Mouse (Mus musculus) intestine, postnatal 0 days (tissue): ENCODE data around the gene Gga1. TPM values are rescaled to one million over a fixed set of nuclear protein-coding genes. Genes with fewer than 3 reads are reported as not detected.
A peak's percentile ranks its signal among the peaks of the same experiment; 100 is the strongest.

Experiments
- ATAC-seq: fragments of 200-750 bp; cut with Nextera tagmentation; 2 replicates; pipeline ENCODE4 v1.8.0; 2017; ENCODE audit warnings: mild to moderate bottlenecking, moderate TSS enrichment, moderate library complexity
- H3K27ac ChIP-seq: fragments of 300-500 bp; sonication (generic); 2 replicates; pipeline ENCODE4 v1.5.1; 2014; ENCODE audit warnings: mild to moderate bottlenecking, low read depth, low read length, moderate library complexity
- H3K27me3 ChIP-seq: fragments of 300-500 bp; sonication (generic); replicated peaks from 2 replicates; pipeline ENCODE4 v1.6.1; 2014; ENCODE audit warnings: low read length, mixed read lengths; ENCODE audit not compliant: control insufficient read depth, insufficient read depth
- H3K36me3 ChIP-seq: fragments of 300-500 bp; sonication (generic); 2 replicates; pipeline ENCODE4 v1.6.1; 2014; ENCODE audit warnings: mild to moderate bottlenecking, moderate library complexity; ENCODE audit not compliant: control insufficient read depth, insufficient read depth
- H3K4me1 ChIP-seq: fragments of 300-500 bp; sonication (generic); replicated peaks from 2 replicates; pipeline ENCODE4 v1.6.1; 2014; ENCODE audit warnings: antibody characterized with exemption, low read length, mixed read lengths; ENCODE audit not compliant: control insufficient read depth, insufficient read depth
- H3K4me2 ChIP-seq: fragments of 300-500 bp; sonication (generic); replicated peaks from 2 replicates; pipeline ENCODE4 v1.6.1; 2014; ENCODE audit warnings: low read depth, mild to moderate bottlenecking, moderate library complexity
- H3K4me3 ChIP-seq: fragments of 300-500 bp; sonication (generic); 2 replicates; pipeline ENCODE4 v1.5.1; 2014; ENCODE audit warnings: low read depth, low read length
- H3K9ac ChIP-seq: fragments of 300-500 bp; sonication (generic); 2 replicates; pipeline ENCODE4 v1.6.1; 2014; ENCODE audit warnings: mild to moderate bottlenecking, low read depth, low read length
- H3K9me3 ChIP-seq: fragments of 300-500 bp; sonication (generic); 2 replicates; pipeline ENCODE4 v1.6.1; 2016; ENCODE audit warnings: mixed run types; ENCODE audit not compliant: control insufficient read depth
- CTCF ChIP-seq: sonication (generic); IDR thresholded peaks from 2 replicates; pipeline ENCODE4 v1.5.1; 2016; ENCODE audit warnings: low read depth, mild to moderate bottlenecking, control low read depth, antibody characterized with exemption, moderate library complexity
- WGBS: fragments of 180-500 bp; shearing (Covaris S2); extraction: QIAGEN DNeasy Blood & Tissue Kit; methylation state at CpG from one replicate; pipeline ENCODE4 v1.1.7; 2014; 5-methylcytosine and 5-hydroxymethylcytosine counted together
- polyA plus RNA-seq: library from polyadenylated mRNA; unstranded; fragments of >200 nt; fragmentation: Nextera tagmentation; extraction: Ambion mirVana; gene quantifications from 2 replicates; pipeline ENCODE4 v1.2.1, GENCODE M21; 2015

The Gga1 gene
- polyA plus RNA-seq, 1 experiment from 2014 or later = 40.1 TPM

DNA sequence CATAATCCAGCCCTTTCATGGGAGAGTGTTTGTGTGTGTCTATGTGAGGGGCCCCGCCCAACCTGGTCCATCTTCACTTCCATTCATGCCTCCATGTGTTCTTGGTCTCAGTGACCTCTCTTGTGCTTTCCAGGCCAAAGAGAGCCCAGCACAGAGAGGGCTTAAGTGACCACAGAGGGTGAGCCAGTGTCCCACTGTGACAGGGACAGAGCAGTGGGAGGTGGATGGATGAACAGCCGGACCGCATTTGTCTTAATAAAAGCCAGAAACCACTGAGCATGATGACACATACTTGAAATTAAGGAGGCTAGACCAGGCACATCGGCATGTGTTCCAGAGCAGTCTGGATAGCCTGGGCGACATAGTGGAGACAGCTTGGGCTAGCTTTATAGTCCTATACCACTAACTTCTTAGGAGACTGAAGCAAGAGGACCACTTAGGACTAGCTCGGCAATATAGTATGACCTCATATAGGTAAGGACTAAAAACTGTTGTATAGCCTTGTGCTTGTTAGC, 53.3 kb downstream of the Gga1 start:
- Histone ChIP-seq H3K27me3 (no peaks in the 10 kb centered on the region), H3K4me2 (no peak overlapping the region), H3K4me1 (peaks cover 4% of the 10 kb centered on the region; the same call in 1 of the 2 replicates), H3K9ac (no peak overlapping the region), H3K36me3 (peaks cover 8% of the 10 kb centered on the region; the same call in 1 of the 2 replicates), H3K27ac (no peak overlapping the region), H3K4me3 (no peak overlapping the region), H3K9me3 (no peaks in the 10 kb centered on the region)
- WGBS = 89% methylated on average over 6 of the region's 6 CpGs
- no peak for ATAC-seq
- no peak for TF ChIP-seq CTCF

DNA sequence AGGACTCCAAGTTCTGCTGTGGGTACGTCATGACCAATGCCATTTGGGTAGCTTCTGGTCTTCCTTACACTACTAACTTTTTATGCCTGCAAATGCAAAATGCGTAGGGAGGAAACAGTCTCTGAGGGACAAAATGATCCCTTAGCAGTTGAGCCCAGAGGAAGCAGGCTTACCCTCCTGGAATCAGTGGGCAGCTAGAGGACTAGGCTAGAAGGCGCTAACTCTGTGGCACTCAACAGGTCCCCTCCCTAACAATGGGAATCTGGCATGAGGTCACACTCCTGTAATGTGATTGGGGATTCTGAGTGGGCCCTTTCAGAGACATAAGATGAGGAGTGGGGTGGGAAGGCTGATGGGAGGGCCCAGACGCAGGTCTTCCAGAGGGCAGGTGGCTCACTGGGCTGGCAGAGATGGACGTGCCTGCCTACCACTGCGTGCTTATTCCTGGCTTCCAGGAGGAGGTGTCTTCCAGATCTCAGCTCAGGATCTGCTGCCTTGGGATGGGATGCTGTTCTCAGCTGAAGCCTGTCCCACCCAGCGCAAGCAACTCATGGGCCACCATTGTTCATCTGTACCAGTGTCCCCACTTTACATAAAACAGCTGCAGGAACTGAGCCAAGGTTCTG, 53.9 kb downstream of the Gga1 start:
- WGBS = 83% methylated on average over 7 of the region's 7 CpGs

DNA sequence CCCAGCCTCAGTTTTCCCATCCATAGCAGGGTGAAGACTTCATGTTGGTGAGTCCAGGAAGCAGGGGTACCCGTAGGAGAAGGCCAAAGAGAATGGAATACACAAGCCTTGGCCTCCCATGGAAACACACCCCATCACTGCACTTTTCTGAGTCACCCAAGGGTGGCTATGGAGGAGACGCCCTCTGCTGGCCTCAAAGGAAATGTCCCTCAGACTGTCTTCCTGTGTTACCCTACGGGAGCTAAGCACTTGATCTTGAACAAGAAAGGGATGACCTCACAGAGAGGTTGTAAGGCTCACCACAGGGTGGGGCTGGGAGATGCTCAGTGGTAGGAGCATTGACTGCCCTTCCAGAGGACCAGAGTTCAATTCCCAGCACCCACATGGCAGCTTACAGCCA, 54.6 kb downstream of the Gga1 start:
- peak; percentile 52 for ATAC-seq
- no peaks in the 10 kb centered on the region for H3K9me3 ChIP-seq
- no peak overlapping the region for H3K4me2 ChIP-seq
- no peaks in the 10 kb centered on the region for H3K27me3 ChIP-seq
- no peaks in the 10 kb centered on the region for H3K4me1 ChIP-seq
- peaks cover 8% of the 10 kb centered on the region; the same call in 1 of the 2 replicates for H3K36me3 ChIP-seq
- H3K27ac ChIP-seq = no peak overlapping the region
- WGBS = 10% methylated on average over 3 of the region's 3 CpGs
- H3K9ac ChIP-seq = no peak overlapping the region
- H3K4me3 ChIP-seq = no peak overlapping the region
- peak; percentile 90 for TF ChIP-seq CTCF

More for the DNA sequence above, 53.9 kb downstream of the Gga1 start:
- no peak overlapping the region for H3K4me3 ChIP-seq
- no peak for ATAC-seq
- H3K4me2 ChIP-seq = no peak overlapping the region
- H3K27me3 ChIP-seq = no peaks in the 10 kb centered on the region
- H3K9ac ChIP-seq = no peak overlapping the region
- no peak for TF ChIP-seq CTCF
- H3K4me1 ChIP-seq = 0 out of 2 replicates have a peak, but pooled peaks cover 4% of the 10 kb centered on the region
- no peak overlapping the region for H3K27ac ChIP-seq
- H3K36me3 ChIP-seq = peaks cover 8% of the 10 kb centered on the region; the same call in 1 of the 2 replicates
- H3K9me3 ChIP-seq = no peaks in the 10 kb centered on the region

DNA sequence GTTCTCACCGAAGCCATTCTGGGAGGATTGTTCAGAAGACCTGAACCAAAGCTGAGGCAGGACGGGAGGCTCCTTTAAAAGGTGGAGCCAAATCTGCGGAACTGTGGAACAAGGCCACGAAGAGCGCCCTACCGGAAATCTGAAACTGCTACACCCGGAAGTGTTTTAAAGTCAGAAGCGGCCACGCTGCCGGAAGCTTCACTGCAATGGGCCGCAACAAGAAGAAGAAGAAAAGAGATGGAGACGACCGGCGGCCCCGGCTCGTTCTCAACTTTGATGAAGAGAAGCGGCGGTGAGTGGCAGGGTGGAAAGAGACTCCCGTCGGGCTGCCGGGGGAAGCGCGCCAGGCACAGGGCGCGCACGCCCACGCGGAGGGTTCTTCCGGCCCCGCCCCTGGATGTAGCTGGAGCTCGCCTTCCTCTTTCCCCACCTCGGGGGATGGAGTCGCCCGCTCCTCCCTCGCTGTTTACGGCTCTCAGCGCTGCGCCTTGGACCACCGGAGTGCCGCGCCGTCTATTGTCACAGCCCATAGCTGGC, 57.9 kb downstream of the Gga1 start, which contains the start of gene Nol12:
Gene Nol12, plus strand, starts transcription at position 150 of the 537 bp plus-strand sequence.
- peak; percentile 19; the same call in 1 of the 2 replicates for TF ChIP-seq CTCF
- Histone ChIP-seq H3K27me3 (no peaks in the 10 kb centered on the region), H3K9ac (peak within 1 kb of the TSS; percentile 49), H3K4me1 (no peaks in the 10 kb centered on the region), H3K36me3 (peaks cover 32% of the 10 kb centered on the region), H3K27ac (no peak within 1 kb of the TSS), H3K4me3 (peak within 1 kb of the TSS; percentile 68), H3K4me2 (peak within 1 kb of the TSS; percentile 71), H3K9me3 (no peaks in the 10 kb centered on the region)
- WGBS = under 1% methylated on average over 42 of the region's 42 CpGs
- ATAC-seq = peak; percentile 71

DNA sequence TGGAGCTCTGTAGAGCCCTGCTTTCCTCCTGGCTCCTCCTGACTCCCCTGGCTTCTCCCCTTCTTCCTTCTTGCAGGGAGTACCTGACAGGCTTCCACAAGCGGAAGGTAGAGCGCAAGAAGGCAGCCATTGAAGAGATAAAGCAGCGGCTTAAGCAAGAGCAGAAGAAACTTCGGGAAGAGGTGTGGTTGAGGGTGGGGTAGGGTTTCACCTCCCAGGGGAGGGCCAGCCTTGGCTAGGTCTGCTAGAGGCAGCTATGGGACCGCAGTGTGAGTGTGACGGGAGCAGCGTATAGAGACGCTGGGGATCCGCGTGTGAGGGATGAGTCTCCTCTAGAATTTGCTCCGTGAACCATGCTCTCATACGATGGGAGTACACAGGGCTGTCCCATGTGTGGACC, 59.4 kb downstream of the Gga1 start:
- no peak overlapping the region for H3K27ac ChIP-seq
- 85% methylated on average over 12 of the region's 12 CpGs for WGBS
- no peaks in the 10 kb centered on the region for H3K4me1 ChIP-seq
- no peak overlapping the region for H3K4me2 ChIP-seq
- H3K9me3 ChIP-seq = no peaks in the 10 kb centered on the region
- no peaks in the 10 kb centered on the region for H3K27me3 ChIP-seq
- no peak overlapping the region for H3K9ac ChIP-seq
- ATAC-seq = no peak
- peaks cover 40% of the 10 kb centered on the region for H3K36me3 ChIP-seq
- no peak for TF ChIP-seq CTCF
- H3K4me3 ChIP-seq = no peak overlapping the region

DNA sequence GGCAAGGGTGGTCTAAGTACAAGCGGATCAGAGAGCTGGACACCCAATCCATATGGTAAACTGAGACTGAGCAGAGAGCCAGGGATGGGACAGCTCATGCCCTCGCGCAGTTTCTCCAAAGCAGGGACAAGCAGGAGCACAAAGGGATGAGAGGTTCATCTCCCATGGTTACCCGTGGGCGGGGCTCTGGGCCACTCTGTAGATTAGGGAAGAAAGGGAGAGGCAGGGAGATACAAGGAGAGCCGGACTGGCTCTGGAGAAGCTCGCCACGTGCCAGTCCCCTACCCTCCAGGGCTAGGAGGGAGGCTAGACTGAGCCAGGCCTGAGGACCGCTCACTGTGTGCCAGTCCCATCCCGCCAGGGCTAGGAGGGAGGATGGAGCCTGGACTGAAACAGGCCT, 60.3 kb downstream of the Gga1 start:
- H3K27ac ChIP-seq = no peak overlapping the region
- no peak overlapping the region for H3K4me3 ChIP-seq
- no peaks in the 10 kb centered on the region for H3K27me3 ChIP-seq
- peaks cover 40% of the 10 kb centered on the region for H3K36me3 ChIP-seq
- ATAC-seq = no peak
- no peak overlapping the region for H3K9ac ChIP-seq
- no peaks in the 10 kb centered on the region for H3K4me1 ChIP-seq
- 85% methylated on average over 10 of the region's 10 CpGs for WGBS
- H3K4me2 ChIP-seq = no peak overlapping the region
- no peak for TF ChIP-seq CTCF
- H3K9me3 ChIP-seq = no peaks in the 10 kb centered on the region
